Mouse (Mus musculus) thymus, adult 2 months (tissue): ENCODE measurements at regions not wholly inside any gene's neighbourhood (a gene's known extent, or its start where the extent isn't known, plus 50 kb on each side); places are given as distances from the start of the nearest gene placed in this dataset.

ENCODE experiments used
- DNase-seq: peaks from one replicate; pipeline ENCODE4 v3.0.0; 2021
- H3K27ac ChIP-seq: fragments of 200-500 bp; 2 replicates; pipeline ENCODE4 v1.5.1; 2012; ENCODE audit warnings: low read length, control low read depth; ENCODE audit not compliant: control insufficient read depth, insufficient read depth
- H3K27me3 ChIP-seq: fragments of 200-500 bp; 2 replicates; pipeline ENCODE4 v1.6.1; 2012; ENCODE audit warnings: mild to moderate bottlenecking, low read length, moderate library complexity, mixed read lengths; ENCODE audit not compliant: control insufficient read depth, insufficient read depth
- H3K36me3 ChIP-seq: fragments of 200-500 bp; 2 replicates; pipeline ENCODE4 v1.6.1; 2012; ENCODE audit warnings: mild to moderate bottlenecking, low read length, moderate library complexity; ENCODE audit not compliant: control insufficient read depth, insufficient read depth
- H3K4me1 ChIP-seq: fragments of 200-500 bp; replicated peaks from 2 replicates; pipeline ENCODE4 v1.6.1; 2012; ENCODE audit warnings: low read length; ENCODE audit not compliant: control insufficient read depth, insufficient read depth
- H3K4me3 ChIP-seq: fragments of 200-500 bp; 2 replicates; pipeline ENCODE4 v1.5.1; 2012; ENCODE audit warnings: mild to moderate bottlenecking, low read length, control low read depth, moderate library complexity; ENCODE audit not compliant: control insufficient read depth, insufficient read depth
- CTCF ChIP-seq: fragments of 200-500 bp; IDR thresholded peaks from 2 replicates; pipeline ENCODE4 v1.5.1; 2012; ENCODE audit warnings: mild to moderate bottlenecking, control low read depth, low read length, moderate library complexity, borderline replicate concordance; ENCODE audit not compliant: control insufficient read depth, poor library complexity, insufficient read depth; ENCODE audit errors: extremely low read depth
- POLR2A ChIP-seq: fragments of 200-500 bp; IDR thresholded peaks from 2 replicates; pipeline ENCODE4 v1.6.1; 2012; ENCODE audit warnings: mild to moderate bottlenecking, low read length, control low read depth, moderate library complexity; ENCODE audit not compliant: control insufficient read depth, poor library complexity, insufficient read depth; ENCODE audit errors: extremely low read depth
- WGBS: fragments of 180-500 bp; shearing (Covaris S2); methylation state at CpG from one replicate; pipeline ENCODE4 v1.1.7; 2018; 5-methylcytosine and 5-hydroxymethylcytosine counted together

DNA sequence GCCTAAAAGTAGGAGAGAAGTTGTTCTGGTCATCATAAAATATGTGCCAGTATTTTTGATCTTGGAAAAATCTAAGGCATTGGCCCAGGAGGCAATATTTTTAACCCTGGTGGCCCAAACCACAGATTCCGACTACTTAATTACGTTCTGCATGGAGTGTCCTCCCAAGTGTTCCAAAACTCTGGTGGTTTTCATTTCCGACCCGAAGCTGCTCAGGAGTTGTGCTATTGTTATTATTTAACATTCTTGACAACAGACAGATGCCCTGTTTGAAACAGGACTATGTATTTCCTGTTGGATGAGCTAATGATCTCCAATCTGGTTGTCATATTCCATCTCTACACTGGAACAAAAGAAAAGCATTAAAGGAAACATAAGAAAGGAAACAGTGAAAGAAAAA lies 349.7 kb upstream of the Gm5148 start:
- Histone ChIP-seq H3K4me3 (no peak overlapping the region), H3K27me3 (no peaks in the 10 kb centered on the region), H3K27ac (no peak overlapping the region), H3K36me3 (no peaks in the 10 kb centered on the region), H3K4me1 (no peaks in the 10 kb centered on the region; the same call in 1 of the 2 replicates)
- DNase-seq: no peak
- no peak for TF ChIP-seq CTCF
- TF ChIP-seq POLR2A: no peak
- 94% methylated on average over 4 of the region's 4 CpGs for WGBS

DNA sequence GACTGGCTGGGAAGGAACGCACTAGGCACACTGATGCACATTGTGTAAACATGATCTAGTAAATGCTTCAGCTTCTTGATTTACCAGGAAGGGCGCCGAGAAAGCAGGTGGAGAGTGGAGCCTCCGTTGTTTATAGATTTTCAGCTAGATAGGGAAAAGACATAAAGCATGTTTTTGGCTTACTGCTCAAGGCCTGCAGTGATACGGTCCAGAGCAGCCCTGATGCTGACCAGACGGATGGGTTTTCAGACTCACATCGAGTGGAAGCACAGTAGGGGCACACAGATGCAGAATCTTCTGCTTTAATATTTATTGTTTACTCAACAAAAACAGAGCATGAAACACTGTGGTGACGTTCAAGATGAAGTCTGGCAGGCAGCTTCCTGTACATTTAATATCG lies 331.3 kb upstream of the Gm5148 start:
- WGBS: 87% methylated on average over 9 of the region's 9 CpGs
- H3K27ac ChIP-seq: no peak overlapping the region
- TF ChIP-seq CTCF (no peak), POLR2A (no peak)
- H3K27me3 ChIP-seq: no peaks in the 10 kb centered on the region
- no peak for DNase-seq
- H3K4me1 ChIP-seq: no peaks in the 10 kb centered on the region; the same call in 1 of the 2 replicates
- no peak overlapping the region for H3K4me3 ChIP-seq
- H3K36me3 ChIP-seq: no peaks in the 10 kb centered on the region

DNA sequence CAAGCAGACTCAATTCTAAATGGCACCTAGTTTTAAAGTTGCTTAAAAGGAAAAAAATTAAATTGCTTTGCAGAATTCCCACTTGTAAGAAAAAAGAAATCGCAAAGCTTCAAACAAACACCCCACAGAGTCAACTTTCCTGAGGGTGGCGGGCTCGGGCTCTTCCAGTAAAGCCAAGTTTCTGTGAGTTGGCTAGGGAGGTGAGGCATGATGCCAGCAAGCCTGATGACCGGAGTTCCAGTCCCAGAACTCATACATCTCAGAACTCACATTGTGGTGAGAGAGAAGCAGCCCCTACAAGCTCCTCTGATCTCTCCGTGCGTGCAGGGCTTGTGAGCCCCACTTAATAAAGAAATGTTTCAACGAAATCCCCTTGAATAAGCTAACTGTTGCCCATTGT lies 328.7 kb upstream of the Gm5148 start:
- H3K36me3 ChIP-seq: no peaks in the 10 kb centered on the region
- 93% methylated on average over 7 of the region's 7 CpGs for WGBS
- TF ChIP-seq CTCF: no peak
- H3K4me1 ChIP-seq: peaks cover 4% of the 10 kb centered on the region
- DNase-seq: no peak
- H3K27ac ChIP-seq: no peak overlapping the region
- no peak overlapping the region for H3K4me3 ChIP-seq
- no peaks in the 10 kb centered on the region for H3K27me3 ChIP-seq

DNA sequence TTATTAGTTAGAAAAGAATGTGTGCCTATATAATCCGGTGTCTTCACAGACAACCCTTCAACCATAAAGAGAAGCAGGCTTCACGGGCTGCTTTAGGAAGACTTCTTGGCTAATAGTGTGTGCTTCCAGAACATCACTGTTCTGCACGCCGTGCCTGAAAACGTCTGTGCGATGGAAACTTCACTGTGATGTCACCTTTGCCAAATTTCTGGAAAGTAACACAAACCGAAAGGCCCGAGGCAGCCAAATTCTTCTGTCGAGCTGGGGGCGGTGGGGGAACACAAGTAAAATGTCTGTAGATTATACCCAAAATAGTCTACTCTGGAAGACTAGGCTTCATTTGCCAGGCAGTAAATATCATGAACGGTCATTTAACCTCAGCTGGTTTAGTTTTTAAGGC lies 327.5 kb upstream of the Gm5148 start:
- Histone ChIP-seq H3K36me3 (no peaks in the 10 kb centered on the region), H3K27me3 (no peaks in the 10 kb centered on the region), H3K4me3 (no peak overlapping the region), H3K4me1 (peaks cover 10% of the 10 kb centered on the region), H3K27ac (no peak overlapping the region)
- TF ChIP-seq POLR2A (no peak), CTCF (no peak)
- 96% methylated on average over 11 of the region's 11 CpGs for WGBS
- DNase-seq: no peak

DNA sequence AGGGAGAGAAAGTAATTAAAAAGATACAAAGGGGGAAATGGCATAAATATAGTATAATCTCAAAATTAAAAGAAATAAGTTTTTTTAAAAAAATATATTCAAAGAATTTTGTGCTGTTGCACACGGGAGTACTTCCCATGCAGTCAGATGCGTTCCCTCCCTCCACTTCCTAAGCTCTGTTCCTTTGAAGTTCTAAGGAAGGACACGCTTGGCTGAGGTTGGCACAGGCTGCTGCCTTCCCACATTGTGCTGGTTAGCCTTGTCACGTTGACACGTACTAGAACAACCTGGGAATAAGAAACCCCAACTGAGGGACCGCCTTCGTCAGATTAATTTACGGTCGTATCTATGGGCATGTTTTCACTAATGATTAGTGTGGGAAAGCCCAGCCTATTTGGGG lies 326.6 kb upstream of the Gm5148 start:
- H3K4me1 ChIP-seq: peaks cover 12% of the 10 kb centered on the region
- H3K27me3 ChIP-seq: no peaks in the 10 kb centered on the region

DNA sequence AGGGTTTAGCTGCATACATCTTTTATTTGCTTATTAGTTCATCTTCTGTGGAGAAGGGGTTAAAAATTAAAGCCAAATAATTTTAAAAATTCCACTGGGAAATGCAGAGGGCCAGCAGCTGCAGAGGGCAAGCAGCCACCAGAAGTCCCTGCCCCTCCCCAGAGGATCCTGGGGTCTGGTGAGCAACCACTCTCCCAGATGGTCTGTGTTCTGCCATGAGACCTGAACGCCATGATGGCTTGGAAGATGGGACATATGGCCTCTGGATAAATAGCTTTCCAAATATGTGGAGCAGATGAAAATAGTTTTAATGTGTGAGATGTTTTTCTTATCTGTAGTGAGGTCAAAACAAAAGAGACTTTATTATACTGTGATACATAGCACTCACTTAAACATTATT lies 326.1 kb upstream of the Gm5148 start:
- Histone ChIP-seq H3K36me3 (no peaks in the 10 kb centered on the region), H3K27ac (no peak overlapping the region), H3K4me3 (no peak overlapping the region), H3K4me1 (peaks cover 16% of the 10 kb centered on the region), H3K27me3 (no peaks in the 10 kb centered on the region)
- no peak for TF ChIP-seq POLR2A
- no peak for TF ChIP-seq CTCF
- no peak for DNase-seq
- WGBS: 97% methylated on average over 1 of the region's 1 CpGs

More for the DNA sequence above, 326.6 kb upstream of the Gm5148 start:
- no peak overlapping the region for H3K27ac ChIP-seq
- no peak for DNase-seq
- H3K4me3 ChIP-seq: no peak overlapping the region
- WGBS: 86% methylated on average over 9 of the region's 9 CpGs
- TF ChIP-seq POLR2A: no peak
- TF ChIP-seq CTCF: no peak
- no peaks in the 10 kb centered on the region for H3K36me3 ChIP-seq

DNA sequence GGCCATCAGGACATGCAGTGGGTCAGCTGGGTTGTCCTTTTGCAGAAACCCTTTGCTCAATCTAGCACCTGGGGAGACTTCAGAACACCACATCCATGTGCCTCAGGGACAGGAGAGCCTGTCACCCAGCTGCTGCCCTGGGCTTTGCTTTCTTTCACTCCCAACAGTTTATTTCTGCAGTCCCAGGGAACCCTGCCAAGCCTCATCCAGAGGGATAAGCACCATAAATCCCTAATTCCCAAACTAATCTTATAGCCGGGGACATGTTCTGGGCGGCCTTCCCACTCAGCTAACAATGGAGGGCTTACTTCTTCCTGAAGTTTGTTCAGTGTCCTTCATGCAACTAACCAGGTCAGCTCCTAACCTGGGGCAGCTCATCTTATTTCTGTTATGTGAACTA lies 325.0 kb upstream of the Gm5148 start:
- Histone ChIP-seq H3K4me3 (no peak overlapping the region), H3K27me3 (no peaks in the 10 kb centered on the region), H3K27ac (no peak overlapping the region), H3K4me1 (peaks cover 23% of the 10 kb centered on the region), H3K36me3 (no peaks in the 10 kb centered on the region)
- TF ChIP-seq POLR2A (no peak), CTCF (no peak)
- DNase-seq: no peak
- WGBS: 100% methylated on average over 2 of the region's 2 CpGs
